Mouse (Mus musculus) layer of hippocampus, postnatal 36 days (tissue): ENCODE measurements around the gene Gm49361. TPM values are rescaled to one million over a fixed set of nuclear protein-coding genes. Genes with fewer than 3 reads are reported as not detected.
"Not testable (repeated sequence)": the region's sequence is repeated elsewhere in the genome, so short reads cannot be mapped to it uniquely, and the experiment has no call there.

Experiments
- DNase-seq, 2 experiments: peaks; one replicate each; pipeline ENCODE4 v3.0.0; 2022
- total RNA-seq, 2 experiments: library from RNA; stranded (reverse); gene quantifications; 2 replicates each; pipeline ENCODE4 v1.2.3; 2021

Gm49361 gene
- total RNA-seq, 2 experiments from 2014 or later = 0.43 to 4.5 TPM

DNA sequence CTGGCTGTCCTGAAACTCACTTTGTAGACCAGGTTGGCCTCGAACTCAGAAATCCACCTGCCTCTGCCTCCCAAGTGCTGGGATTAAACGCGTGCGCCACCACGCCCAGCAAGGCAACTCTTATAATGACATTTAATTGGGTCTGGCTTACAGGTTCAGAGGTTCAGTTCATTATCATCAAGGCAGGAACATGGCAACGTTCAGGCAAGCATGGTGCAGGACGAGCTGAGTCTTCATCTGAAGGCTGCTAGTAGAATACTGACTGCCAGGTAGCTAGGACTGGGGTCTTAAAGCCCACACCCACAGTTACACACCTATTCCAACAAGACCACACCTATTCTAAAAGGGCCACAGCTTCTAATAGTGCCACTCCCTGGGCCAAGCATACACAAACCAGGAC lies 57.8 kb downstream of the Gm49361 start:
- DNase-seq = not testable (repeated sequence)

DNA sequence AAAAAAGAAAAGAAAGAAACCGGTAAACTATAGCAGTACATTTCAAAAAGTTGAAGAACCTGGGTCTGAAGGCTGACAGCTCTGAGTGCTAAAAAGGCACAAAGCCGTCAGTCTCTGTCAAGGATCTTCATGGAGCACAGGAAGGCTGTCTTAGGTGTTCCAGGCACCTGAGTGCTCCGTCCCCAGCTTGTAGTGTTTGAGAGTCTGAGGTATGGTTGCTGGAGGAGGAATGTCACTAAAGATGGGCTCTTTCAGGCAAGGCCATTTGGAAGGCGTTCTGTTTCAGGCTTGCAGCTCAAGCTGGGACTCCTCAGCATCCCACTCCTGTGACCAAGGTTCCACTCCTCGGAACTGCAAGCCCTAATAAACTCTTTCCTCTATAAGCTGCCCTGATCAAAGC lies 58.5 kb downstream of the Gm49361 start:
- no peak for DNase-seq

DNA sequence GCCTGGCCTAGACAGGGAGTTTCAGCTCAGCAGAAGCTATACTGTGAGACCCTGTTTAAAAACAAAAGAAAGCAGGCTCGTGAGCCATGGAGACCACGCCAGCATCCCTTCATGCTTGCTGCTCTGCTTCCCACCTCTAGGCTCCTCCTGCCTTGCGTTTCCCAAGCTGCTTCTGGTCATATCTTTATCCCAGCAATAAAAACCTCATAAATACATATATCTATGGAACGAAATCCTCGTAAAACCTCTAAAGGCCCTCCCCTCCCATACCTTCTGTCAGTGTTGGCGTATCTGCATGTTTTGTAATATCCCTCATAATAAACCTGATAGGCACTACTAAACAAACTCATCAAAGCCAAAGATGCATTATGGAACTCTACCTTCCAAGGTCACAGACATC lies 59.3 kb downstream of the Gm49361 start:
- no peak for DNase-seq

DNA sequence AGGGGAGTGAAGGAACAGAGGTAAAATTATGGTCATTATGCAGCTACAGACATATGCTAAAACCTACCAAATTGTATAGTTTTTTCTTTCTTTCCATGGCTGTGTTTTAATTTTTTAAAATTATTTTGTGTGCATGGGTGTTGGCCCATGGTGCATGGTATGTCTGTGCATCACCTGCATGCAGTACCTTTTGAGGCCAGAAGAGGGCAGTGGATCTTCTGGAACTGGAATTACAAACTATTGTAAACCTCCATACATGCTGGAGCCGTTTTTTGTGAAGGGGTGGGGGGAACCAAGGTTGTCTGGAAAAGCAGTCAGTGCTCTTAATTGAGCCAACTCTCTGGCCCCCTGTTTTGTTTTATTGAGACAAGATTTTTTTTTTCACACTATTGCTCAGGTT lies 61.3 kb downstream of the Gm49361 start:
- DNase-seq = no peak

DNA sequence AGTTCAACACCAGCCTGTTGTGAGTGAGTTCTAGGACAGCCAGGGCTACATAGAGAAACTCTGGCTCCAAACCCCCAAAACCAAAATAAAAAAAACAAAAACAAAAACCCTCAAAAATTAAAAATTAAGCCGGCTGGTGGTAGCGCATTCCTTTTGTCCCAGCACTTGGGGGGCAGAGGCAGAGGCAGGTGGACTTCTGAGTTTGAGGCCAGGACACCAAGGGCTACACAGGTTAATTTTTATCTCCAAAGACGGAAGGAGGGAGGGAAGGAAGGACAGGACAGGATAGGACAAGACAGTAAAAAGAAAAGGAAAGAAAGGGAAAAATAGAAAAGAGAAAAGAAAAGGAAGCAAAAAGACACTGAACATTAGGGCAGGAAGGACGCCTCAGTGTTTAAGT lies 63.2 kb downstream of the Gm49361 start:
- DNase-seq = no peak

DNA sequence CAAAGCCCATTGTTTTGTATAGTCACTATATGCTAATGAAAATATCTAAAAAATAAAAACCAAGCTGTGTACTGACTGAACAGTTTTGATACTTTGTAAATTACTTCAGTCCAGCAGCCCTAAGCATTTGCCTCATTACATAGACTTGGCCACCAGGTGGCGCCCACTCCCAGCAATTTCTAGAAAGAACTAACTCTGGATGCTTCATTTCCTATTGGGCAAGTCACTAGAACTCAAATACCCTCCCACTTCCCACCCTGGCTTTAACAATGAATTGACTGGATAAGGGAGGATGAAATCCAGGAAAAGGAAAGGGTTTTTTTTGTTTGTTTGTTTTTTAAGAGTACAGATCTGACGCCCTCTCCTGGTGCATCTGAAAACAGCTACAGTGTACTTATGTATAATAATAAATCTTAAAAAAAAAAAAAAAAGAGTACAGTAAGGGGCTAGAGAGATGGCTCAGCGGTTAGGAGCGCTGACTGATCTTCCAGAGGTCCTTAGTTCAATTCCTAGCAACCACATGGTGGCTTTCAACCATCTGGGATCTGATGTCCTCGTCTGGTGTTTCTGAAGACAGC lies 65.9 kb downstream of the Gm49361 start:
- DNase-seq = peak; percentile 79 to 81

DNA sequence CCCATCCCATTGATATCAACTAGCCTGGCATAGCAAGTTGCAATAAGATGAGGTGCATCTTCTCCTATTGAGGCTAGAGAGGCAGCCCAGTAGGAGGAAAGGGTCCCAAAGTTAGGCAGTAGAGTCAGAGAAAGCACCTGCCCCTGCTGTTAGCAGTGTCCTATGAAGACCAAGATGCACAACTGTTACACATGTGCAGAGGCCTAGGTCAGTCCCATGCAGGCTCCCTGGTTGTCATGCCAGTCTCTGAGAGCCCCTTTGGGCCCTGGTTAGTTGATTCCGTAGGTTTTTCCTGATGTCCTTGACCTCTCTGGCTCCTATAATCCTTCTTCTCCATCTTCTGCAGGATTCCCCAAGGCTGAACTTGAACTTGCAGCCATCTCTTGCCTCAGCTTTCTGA lies 66.4 kb downstream of the Gm49361 start:
- DNase-seq = no peak

DNA sequence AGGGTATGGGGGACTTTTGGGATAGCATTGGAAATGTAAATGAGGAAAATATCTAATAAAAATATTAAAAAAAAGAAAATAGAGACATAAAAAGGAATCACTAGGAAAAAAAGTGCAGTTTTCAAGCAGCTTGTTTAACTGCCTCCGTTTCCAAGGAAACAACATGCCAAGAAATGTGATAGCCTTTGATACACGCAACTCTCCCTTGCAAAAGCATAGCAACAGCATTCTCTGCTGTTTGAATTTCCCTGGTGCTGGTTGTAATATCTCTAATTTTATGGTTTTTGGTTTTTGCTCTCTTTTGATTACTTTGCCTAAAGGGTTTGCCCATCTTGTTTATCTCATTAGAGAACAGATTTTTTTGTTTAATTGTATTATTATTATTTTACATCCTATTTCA lies 70.4 kb downstream of the Gm49361 start:
- DNase-seq = no peak

DNA sequence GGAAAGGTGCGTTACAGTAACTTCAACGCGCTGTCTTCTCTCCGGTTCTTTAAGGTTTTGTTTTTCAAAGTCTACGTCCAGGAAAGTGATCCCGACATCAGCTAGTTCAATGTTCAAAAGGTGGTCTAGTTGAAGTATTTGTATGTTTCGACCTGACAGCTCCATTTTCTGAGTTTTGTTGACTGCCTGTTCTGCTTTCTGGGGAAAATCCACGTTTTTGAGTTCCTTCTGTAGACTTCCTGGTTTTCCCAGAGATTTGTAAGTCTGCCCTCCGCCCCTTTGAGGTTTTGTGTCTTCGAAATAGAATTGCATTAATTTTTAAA lies 80.3 kb downstream of the Gm49361 start:
- DNase-seq = no peak

DNA sequence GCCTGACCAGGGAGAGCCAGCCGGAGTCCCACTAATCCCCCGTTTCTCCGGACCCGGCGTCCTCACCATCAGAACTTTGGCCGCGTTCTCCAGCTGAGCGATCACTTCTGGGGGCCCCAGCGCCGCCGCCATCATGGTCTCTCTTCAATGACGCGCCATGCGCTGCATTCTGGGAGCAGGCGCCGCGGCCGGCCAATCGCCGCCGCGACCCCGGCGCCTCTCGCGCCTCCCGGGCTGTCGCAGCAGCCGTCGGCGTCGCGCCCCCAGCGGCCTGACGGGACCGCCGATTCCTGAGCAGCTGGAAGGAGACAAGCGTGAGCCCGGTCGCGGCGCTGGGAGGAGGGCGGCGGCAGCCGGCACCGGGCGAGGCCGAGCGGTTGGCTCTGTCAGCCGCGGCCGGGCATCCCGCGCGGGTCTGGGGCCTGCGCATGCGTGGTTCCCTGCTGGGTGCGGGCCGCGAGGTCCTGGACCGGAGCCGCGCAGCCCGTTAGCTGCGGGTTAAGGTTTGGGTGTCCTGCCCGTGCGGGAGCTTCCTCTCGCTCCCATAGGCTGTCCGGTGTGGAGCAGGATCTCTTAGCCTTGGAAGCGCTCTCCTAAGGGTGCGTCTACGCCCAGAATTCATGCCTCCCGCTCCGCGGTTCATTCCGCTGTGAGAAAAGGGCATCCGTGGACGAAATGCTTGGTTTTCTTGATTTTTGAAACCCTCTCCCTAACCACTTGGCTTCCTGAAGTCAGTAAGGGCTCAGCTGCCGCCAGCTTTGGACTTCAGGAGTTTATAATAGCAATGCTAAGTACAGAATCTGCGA lies 80.9 kb downstream of the Gm49361 start, which contains the start of gene Xpo4:
Xpo4 (minus strand) TSS at position 609 of the 806 bp plus-strand sequence.
- peak; percentile 79 to 86 for DNase-seq

DNA sequence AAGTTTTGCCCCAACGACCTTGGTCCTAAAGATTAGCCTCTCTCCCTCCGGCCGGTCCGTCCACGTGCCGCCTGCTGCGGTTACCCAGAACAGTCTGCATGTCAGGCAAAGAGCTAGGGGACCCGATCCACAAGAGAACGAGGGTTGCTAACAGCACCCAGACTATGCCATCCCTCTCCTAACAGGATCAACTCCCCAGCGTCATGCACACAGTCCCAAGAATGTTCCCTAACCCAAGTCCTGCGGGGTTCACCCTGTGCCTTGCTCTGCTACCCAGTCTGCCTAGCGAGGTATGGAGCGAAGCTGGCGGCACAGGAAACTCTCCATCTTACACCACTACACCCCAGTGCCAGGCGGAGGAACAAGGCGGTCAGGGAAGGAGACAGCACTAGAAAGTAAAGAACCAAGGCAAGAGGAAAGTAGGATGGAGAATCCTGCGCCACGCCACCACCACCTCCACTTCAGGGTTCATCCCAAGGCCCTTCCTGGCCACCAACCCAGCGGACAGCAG lies 81.5 kb downstream of the Gm49361 start:
- no peak for DNase-seq

DNA sequence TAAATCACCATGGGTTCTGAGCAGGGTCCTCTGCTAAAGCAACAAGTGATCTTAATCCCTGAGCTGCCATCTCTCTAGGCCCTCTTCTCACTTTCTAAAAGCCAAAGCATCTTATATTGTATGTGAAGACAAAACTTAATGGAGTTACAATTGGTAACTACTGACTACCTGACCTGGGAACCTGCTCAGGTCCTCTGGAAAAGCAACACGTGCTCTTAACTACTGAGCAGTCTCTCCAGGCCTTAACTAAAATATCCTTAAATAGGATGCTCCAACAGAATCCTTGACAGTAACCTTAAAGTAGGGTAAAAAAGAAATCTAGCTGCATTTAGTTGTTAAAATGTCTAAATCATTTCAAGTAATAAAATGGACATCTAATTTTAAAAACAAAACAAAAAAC lies 82.3 kb downstream of the Gm49361 start:
- no peak for DNase-seq

DNA sequence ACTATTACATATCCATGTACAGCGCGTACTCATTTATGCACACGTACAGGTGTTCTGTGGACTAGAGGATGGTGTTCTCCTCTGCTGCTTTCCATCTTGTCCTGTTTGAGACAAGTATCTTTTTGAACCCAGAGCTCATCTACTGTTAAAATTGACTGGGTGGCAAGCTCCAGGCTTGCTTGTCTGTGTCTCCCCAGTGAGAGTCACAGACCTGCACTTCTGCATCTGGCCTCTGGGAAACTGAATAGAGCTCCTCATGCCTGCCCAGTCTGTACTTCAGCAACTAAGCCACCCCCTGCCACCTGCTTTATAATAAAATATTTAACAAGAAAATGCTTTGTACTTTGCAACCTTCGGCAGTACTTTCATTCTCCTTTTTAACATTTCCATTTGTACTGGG lies 87.6 kb downstream of the Gm49361 start:
- DNase-seq = no peak

DNA sequence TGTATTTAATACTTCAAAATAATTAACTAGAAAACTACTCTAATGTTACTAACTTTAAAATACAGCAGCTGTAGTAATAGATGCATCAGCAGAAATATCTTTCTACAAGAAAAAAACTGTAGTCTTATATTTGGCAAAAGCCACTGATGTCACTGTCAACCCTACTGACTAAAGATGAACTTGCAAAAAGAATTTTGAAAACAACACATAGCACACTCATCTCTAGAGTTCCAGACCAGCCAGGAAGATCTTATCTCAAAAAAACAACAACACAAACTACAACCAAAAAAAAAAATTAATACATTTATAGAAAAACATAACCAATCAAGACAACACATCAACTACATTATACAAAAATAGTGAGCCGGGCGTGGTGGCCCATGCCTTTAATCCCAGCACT lies 88.4 kb downstream of the Gm49361 start:
- no peak for DNase-seq

DNA sequence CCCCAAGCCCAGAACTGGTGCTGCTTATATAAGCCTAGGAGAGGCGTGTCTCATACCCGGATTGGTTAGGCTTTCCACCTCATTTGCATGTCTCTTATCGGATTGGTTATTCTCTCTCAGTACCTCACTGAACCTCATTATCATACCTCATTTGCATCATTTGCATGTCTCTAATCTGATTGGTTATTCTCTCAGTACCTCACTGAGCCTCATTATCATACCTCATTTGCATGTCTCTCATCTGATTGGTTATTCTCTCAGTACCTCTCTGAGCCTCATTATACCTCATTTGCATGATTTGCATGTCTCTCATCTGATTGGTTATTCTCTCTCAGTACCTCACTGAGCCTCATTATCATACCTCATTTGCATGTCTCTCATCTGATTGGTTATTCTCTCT lies 89.4 kb downstream of the Gm49361 start:
- not testable (repeated sequence) for DNase-seq

DNA sequence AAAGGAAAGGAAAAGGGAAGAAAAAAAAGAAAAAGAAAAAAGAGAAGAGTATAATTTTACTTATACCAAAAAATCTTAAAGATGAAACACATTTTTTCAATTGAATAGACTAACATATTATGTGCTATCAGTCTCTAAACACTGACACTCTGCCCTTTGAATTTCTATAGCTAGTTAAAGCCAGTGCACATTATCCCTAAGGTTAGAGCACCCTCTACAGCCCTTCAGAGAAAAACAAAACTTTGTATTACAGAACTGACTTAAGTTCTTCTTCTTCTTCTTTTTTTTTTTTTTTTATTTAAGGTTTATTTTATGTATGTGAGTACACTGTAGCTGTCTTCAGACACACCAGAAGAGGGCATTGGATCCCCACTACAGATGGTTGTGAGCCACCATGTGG lies 96.4 kb downstream of the Gm49361 start:
- no peak for DNase-seq

DNA sequence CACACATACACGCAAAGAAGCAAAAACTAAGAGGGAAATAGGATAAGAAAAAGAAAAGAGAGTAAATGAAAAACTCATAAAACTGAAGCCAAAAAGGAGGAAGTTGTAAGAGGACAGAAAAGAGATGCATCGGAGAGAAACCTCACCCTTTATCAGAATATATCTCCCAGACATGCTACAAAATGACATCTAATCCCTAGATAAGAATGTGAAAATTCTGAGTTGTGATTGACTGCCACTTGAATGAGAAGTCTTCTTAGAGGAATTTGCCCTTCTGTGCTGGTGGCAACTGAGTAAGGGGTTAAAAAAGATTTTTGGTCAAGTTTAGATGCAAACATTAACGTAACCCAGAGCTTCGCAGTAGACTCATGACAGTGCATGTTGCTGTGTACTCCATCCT lies 99.7 kb downstream of the Gm49361 start:
- DNase-seq = no peak

DNA sequence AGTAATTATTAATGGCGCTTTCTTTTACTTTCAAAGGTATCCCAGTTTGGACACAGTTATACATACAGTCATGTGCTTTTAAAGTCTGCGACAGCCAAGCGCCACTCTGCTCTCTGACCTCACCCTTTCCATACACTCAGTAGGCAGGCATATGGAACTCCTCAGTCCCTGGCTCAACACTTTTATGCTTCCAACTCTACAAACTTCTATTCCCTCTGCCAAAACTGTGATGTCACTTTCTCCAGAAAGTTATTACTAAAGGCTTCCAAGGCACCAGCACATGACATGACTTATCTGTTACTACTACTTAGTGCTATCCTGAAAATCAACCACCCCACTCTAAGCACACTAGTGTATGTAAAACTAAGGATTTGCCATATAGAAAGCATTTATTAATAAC lies 106.8 kb downstream of the Gm49361 start:
- no peak for DNase-seq

DNA sequence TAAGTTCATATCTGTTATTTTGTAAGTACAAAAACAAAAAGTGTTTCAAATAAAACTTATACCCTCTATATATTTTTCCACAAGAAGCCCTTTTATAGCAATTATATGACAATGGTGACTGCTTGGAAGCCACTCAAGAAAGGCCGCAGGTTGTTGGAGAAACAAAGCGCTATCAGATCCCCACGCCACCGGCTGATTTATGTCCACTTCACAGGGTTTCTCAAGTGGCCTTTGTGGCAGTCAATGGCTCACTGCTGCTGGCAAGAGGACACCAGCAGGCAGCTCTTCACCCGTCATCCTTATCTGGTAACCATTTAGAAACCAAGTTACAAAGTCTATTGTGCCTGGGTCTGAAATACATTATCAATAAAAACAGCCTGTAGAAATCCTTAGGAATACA lies 111.8 kb downstream of the Gm49361 start:
- DNase-seq = no peak

DNA sequence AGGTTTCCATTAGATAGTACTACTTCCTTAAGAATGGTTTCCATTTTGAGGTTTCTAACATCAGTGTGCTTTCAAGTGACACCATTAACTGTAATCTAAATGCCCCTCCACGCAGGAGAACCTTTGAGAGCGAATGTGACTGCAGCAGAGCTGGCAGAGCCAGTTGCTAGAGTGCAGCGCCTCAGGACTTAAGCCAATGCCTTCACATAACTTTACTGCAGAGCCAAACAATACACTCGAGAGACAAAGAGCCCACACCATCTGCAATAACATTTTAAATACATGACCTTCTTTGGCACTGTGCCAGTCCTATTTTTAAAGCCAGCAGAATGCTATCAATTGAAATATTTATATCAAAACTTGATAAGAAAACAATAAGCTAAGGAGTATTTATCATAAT lies 116.3 kb downstream of the Gm49361 start:
- no peak for DNase-seq

DNA sequence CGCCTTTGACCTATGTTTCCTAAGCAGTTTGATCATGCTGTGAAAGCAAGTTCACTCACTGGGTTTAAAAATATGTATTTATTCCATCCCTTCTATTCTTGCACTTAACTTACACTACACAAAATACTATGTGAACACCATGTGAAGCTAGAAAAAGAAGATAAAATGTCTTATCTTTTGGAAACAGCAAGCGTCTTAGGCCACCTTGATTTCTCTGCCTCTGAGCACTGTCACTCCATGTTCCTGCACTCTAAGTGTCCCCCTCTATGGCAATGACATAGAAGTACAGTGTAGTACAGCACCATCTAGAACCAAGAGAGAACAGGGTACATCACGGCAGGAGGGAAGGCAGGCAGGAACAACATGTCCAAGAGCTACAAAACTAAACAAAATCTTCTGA lies 123.0 kb downstream of the Gm49361 start:
- no peak for DNase-seq

DNA sequence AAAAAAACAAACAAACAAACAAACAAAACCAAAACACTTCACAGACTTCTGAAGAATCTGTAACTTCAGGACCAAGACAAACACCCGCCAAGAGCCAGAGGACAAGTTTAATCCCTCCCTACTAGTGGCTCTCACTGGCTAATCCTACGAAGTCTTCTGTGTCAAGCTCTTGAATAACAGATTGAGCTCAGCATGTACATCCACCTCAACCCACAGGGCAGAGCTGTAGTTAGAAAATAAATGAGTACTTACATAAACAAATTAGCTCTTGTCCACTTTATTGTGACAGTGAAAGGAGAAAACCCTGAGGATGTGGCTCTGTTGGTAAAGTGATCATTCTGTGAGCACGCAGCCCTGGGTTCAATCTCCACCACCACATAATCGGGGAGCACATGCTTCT lies 124.2 kb downstream of the Gm49361 start:
- no peak for DNase-seq

DNA sequence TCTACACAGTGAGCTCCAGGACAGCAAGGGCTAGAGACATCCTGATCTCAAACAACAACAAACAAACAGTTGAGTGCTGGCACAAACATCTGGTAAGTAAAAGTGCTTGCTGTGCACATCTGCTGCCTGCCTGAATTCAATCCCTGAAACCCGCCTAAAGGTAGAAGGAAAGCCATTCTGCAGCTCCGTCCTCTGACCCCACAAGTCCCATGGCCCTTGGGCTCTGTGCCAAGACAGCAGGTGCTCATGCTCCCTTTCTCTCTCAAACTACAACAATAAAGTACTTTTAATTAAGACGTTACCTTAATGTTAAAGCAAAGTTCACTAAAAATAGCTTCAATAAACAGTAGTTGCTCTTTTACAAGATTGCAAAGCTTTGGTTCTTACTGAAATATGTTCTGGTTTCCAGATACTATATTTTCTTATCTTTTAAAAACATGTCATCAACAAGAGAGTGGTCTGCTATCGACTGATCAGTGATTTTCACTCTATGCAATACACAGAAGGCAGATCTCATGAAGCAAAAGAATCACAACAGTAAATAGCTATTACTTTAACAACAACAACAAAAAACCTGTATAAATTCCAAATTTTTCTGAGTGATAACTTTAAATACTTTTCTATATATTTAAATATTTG lies 125.2 kb downstream of the Gm49361 start:
- DNase-seq = no peak

DNA sequence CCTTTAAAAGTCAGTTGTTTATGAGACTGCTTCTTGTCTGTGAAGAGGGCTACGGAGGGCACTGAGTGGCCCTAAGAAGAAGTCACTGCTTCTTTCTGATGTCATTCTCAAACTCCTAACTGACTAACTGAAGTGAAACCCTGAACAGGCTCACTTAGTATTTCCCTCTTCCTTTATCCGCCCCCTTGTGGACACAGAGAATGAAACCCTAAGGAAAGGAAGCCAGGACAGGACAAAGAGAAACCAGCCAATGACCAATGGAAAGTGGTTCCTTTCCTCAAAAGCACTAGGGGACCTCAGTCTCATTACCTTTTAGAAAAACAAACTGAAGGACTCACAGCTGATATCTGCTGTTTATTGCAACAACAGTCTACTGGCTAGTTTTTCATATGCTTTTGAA lies 126.4 kb downstream of the Gm49361 start:
- no peak for DNase-seq
